ENCODE assay signal across 7 mouse cellular contexts in genomic region chr8:70673079-70673856, GRCm38 (mm10). TPM values are rescaled to one million over a fixed set of nuclear protein-coding genes. Genes with fewer than 3 reads are reported as not detected.
DNase-seq lines count a peak whose midpoint lies in the region; ATAC-seq lines count a peak whose summit lies in the region.

Gene Lsm4 (plus strand): TSS chr8:70673248.

- H3K4me1 ChIP-seq in embryonic facial prominence, embryonic 11.5 days (ENCODE audit: control insufficient read depth, insufficient read depth, low read length), result no peaks in the 10 kb centered on the region; the same call in 1 of the 2 replicates
- H3K4me1 ChIP-seq in limb, embryonic 10.5 days, result peaks cover 35% of the 10 kb centered on the region
- H3K4me1 ChIP-seq in midbrain, embryonic 13.5 days (replicated peaks), result peaks cover 23% of the 10 kb centered on the region

- H3K4me3 ChIP-seq in embryonic facial prominence, embryonic 11.5 days (ENCODE audit: low read depth, low read length), result peak within 1 kb of the TSS; percentile 47
- H3K4me3 ChIP-seq in limb, embryonic 10.5 days, result peak within 1 kb of the TSS; percentile 80
- peak within 1 kb of the TSS; percentile 56 for H3K4me3 ChIP-seq in midbrain, embryonic 13.5 days (replicated peaks)

- H3K27me3 ChIP-seq in embryonic facial prominence, embryonic 11.5 days (ENCODE audit: control insufficient read depth, insufficient read depth, low read length), result no peaks in the 10 kb centered on the region
- H3K27me3 ChIP-seq in limb, embryonic 10.5 days (ENCODE audit: low read depth, poor library complexity, severe bottlenecking), result no peaks in the 10 kb centered on the region
- no peaks in the 10 kb centered on the region for H3K27me3 ChIP-seq in midbrain, embryonic 13.5 days

- WGBS in embryonic facial prominence, embryonic 11.5 days, result 0% methylated on average over 60 of the region's 60 CpGs
- under 1% methylated on average over 60 of the region's 60 CpGs for WGBS in limb, embryonic 10.5 days
- under 1% methylated on average over 60 of the region's 60 CpGs for WGBS in midbrain, embryonic 13.5 days

- DNase-seq in adrenal gland, postnatal 14 days, result peak; percentile 97
- DNase-seq in embryonic facial prominence, embryonic 11.5 days (ENCODE audit: low spot score), result peak; percentile 100
- peak; percentile 98 for DNase-seq in kidney, adult 11 months
- peak; percentile 96 for DNase-seq in limb, embryonic 10.5 days (ENCODE audit: low spot score)
- DNase-seq in spleen, adult 12 weeks (ENCODE audit: low spot score), result peak; percentile 97

- H3K9ac ChIP-seq in embryonic facial prominence, embryonic 11.5 days (replicated peaks; ENCODE audit: low read length), result peak within 1 kb of the TSS; percentile 65
- peak within 1 kb of the TSS; percentile 76 for H3K9ac ChIP-seq in midbrain, embryonic 13.5 days (replicated peaks)

- H3K4me2 ChIP-seq in embryonic facial prominence, embryonic 11.5 days (ENCODE audit: low read depth, low read length), result peak within 1 kb of the TSS; percentile 79
- H3K4me2 ChIP-seq in midbrain, embryonic 13.5 days (replicated peaks), result peak within 1 kb of the TSS; percentile 66

- no peaks in the 10 kb centered on the region for H3K9me3 ChIP-seq in embryonic facial prominence, embryonic 11.5 days (replicated peaks; ENCODE audit: control insufficient read depth, low read length)
- no peaks in the 10 kb centered on the region for H3K9me3 ChIP-seq in limb, embryonic 10.5 days (replicated peaks)
- no peaks in the 10 kb centered on the region for H3K9me3 ChIP-seq in midbrain, embryonic 13.5 days

- H3K27ac ChIP-seq in embryonic facial prominence, embryonic 11.5 days (replicated peaks; ENCODE audit: low read depth, low read length), result peak within 1 kb of the TSS; percentile 49
- H3K27ac ChIP-seq in limb, embryonic 10.5 days, result peak within 1 kb of the TSS; percentile 97
- H3K27ac ChIP-seq in midbrain, embryonic 13.5 days, result peak within 1 kb of the TSS; percentile 93

- no peaks in the 10 kb centered on the region for H3K36me3 ChIP-seq in embryonic facial prominence, embryonic 11.5 days (replicated peaks; ENCODE audit: control insufficient read depth, insufficient read depth, low read depth, low read length)
- peaks cover 26% of the 10 kb centered on the region for H3K36me3 ChIP-seq in limb, embryonic 10.5 days
- peaks cover 11% of the 10 kb centered on the region for H3K36me3 ChIP-seq in midbrain, embryonic 13.5 days

- peak; percentile 94 for ATAC-seq in embryonic facial prominence, embryonic 11.5 days (replicated peaks; ENCODE audit: insufficient number of reproducible peaks, low FRiP score, low TSS enrichment, low read depth)
- peak; percentile 90 for ATAC-seq in granulocyte monocyte progenitor cell, adult 5-6 weeks (replicated peaks; ENCODE audit: poor library complexity, severe bottlenecking)
- peak; percentile 98 for ATAC-seq in midbrain, embryonic 13.5 days

RNA-seq across cellular contexts. Expression of gene Lsm4, which starts in this region (rescaled TPM):
- total RNA-seq in adrenal gland, postnatal 14 days (2021), result 76.0 and 78.6 TPM in 2 replicates
- polyA plus RNA-seq in embryonic facial prominence, embryonic 11.5 days (2014; fragmentation: Nextera tagmentation; extraction: Ambion mirVana), result 323 and 334 TPM in 2 replicates
- 187 and 226 TPM in 2 replicates for total RNA-seq in granulocyte monocyte progenitor cell, adult 5-6 weeks (2014; fragmentation: Nextera tagmentation)
- total RNA-seq in granulocyte monocyte progenitor cell, adult 5-6 weeks (2017), result 247 and 312 TPM in 2 replicates
- polyA plus RNA-seq in limb, embryonic 10.5 days (2016; fragmentation: Nextera tagmentation; extraction: Ambion mirVana), result 405 and 438 TPM in 2 replicates
- polyA plus RNA-seq in midbrain, embryonic 13.5 days (2015; fragmentation: Nextera tagmentation; extraction: Ambion mirVana), result 176 and 201 TPM in 2 replicates

Comparison
In these comparisons a context has a peak if more than half of its experiments do, and no peak if none do; other contexts are left out.
1. Peak in every context shown above with its lines: DNase-seq, ATAC-seq, H3K4me3 ChIP-seq and H3K27ac ChIP-seq.